Mouse (Mus musculus) ES-E14 (cell line): ENCODE results near the gene Psmd5. TPM values are rescaled to one million over a fixed set of nuclear protein-coding genes. Genes with fewer than 3 reads are reported as not detected.

Source experiments
- DNase-seq: peaks from one replicate; pipeline ENCODE4 v3.0.0-alpha.2; 2013; ENCODE audit warnings: low read depth, low spot score
- H3K27ac ChIP-seq: 2 replicates; pipeline ENCODE4 v1.5.1; 2012; ENCODE audit warnings: low read depth, mild to moderate bottlenecking, low read length, moderate library complexity, mixed read lengths; ENCODE audit not compliant: poor library complexity, insufficient read depth, severe bottlenecking
- H3K36me3 ChIP-seq: 2 replicates; pipeline ENCODE4 v1.6.1; 2012; ENCODE audit warnings: mild to moderate bottlenecking, low read length, moderate library complexity, mixed read lengths; ENCODE audit not compliant: control insufficient read depth, poor library complexity, insufficient read depth, severe bottlenecking
- H3K4me1 ChIP-seq, 2 experiments: fragments of 150-350 bp in 1 of 2; sonication (generic) in 1 of 2; 2 replicates each; pipeline ENCODE4 v1.6.1; 2012; ENCODE audit warnings: low read length in 2 of 2, mild to moderate bottlenecking in 1 of 2, mixed read lengths in 1 of 2; ENCODE audit not compliant: control insufficient read depth in 2 of 2, insufficient read depth in 2 of 2, poor library complexity in 1 of 2
- H3K4me3 ChIP-seq, 2 experiments: fragments of 150-350 bp in 1 of 2; sonication (generic) in 1 of 2; 2 replicates each; pipeline ENCODE4 v1.5.1; 2012; ENCODE audit warnings: low read length in 2 of 2, low read depth in 1 of 2, mild to moderate bottlenecking in 1 of 2, mixed read lengths in 1 of 2; ENCODE audit not compliant: insufficient read depth in 1 of 2, poor library complexity in 1 of 2, severe bottlenecking in 1 of 2
- H3K9ac ChIP-seq: 2 replicates; pipeline ENCODE4 v1.6.1; 2012; ENCODE audit warnings: low read depth, mild to moderate bottlenecking, low read length, mixed read lengths; ENCODE audit not compliant: poor library complexity, insufficient read depth, severe bottlenecking
- H3K9me3 ChIP-seq: fragments of 150-350 bp; sonication (generic); 2 replicates; pipeline ENCODE4 v1.6.1; 2012; ENCODE audit warnings: low read depth, mild to moderate bottlenecking, low read length; ENCODE audit not compliant: control insufficient read depth, insufficient read depth
- CHD2 ChIP-seq: IDR thresholded peaks from 2 replicates; pipeline ENCODE4 v1.6.1; 2014; ENCODE audit warnings: mild to moderate bottlenecking, low read depth, low read length, inconsistent platforms
- HCFC1 ChIP-seq: IDR thresholded peaks from 2 replicates; pipeline ENCODE4 v1.6.1; 2012; ENCODE audit warnings: low read length, inconsistent platforms, borderline replicate concordance; ENCODE audit not compliant: insufficient read depth
- MAFK ChIP-seq: IDR thresholded peaks from 2 replicates; pipeline ENCODE4 v1.6.1; 2014; ENCODE audit warnings: mild to moderate bottlenecking, low read depth, low read length, inconsistent platforms; ENCODE audit not compliant: insufficient read depth
- ZC3H11A ChIP-seq: IDR thresholded peaks from 2 replicates; pipeline ENCODE4 v1.6.1; 2012; ENCODE audit warnings: low read depth, mild to moderate bottlenecking, inconsistent platforms, low read length, borderline replicate concordance
- ZNF384 ChIP-seq: IDR thresholded peaks from 2 replicates; pipeline ENCODE4 v1.6.1; 2012; ENCODE audit warnings: low read depth, low read length, inconsistent platforms
- in situ Hi-C, 2 experiments: fragments of 600-800 bp; cut with MboI; formaldehyde crosslinking; loops; one replicate each; pipeline ENCODE4 v1.15.1; 2025; ENCODE audit warnings: low sequenced_read_pairs in 2 of 2, inconsistent platforms in 1 of 2; ENCODE audit not compliant: unreplicated experiment in 2 of 2
- total RNA-seq: library from RNA; depleted of rRNA; stranded (reverse); fragments of 300-350 nt; gene quantifications from 2 replicates; pipeline ENCODE4 v1.2.3, GENCODE M21; 2012

Gene Psmd5
- total RNA-seq, 1 experiment: 50.6 TPM

DNA sequence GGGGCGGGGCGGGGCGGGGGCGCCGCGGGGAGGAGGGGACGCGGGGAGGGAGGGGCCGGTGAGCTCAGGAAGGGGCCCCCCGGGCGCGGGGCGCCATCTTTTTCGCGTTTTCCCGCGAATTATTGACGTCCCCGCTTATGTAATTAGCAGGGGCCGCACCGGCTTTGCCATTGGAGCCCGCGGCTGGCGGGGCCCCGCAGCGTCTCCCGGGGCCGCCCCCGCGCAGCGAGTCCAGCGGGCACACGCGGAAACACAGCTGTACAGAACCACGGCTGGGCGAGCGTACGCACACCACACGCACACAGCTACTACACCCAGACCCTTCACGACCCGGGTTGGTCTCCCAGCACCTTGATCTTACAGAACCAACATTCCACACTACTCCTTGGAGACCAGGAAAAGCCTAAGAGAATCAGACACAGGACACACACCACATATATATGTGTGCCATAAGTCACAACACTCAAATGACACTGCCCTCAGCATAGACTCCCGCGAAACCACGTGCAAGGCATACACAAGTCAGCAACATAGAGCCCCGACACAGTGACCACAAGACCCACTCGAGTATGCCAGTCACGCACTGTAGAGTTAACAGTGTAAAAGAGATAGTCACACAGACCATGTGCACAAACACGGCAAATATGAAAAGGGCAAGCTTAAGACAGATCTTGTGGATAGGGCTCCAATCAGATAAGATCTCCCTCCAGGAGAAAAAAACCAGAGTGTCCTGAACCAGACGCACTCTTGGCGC is 39.5 kb upstream of the Psmd5 start:
- Histone ChIP-seq H3K9me3 (no peaks in the 10 kb centered on the region), H3K4me1 (peaks cover 4 to 12% of the 10 kb centered on the region in 2 experiments; a peak in 3 of 4 replicates), H3K9ac (peak overlapping the region; percentile 74), H3K4me3 (peak overlapping the region; percentile 83), H3K36me3 (no peaks in the 10 kb centered on the region), H3K27ac (no peak overlapping the region)
- TF ChIP-seq CHD2: no peak
- TF ChIP-seq ZC3H11A: no peak
- no peak for DNase-seq
- in situ Hi-C loops: no loop called here

DNA sequence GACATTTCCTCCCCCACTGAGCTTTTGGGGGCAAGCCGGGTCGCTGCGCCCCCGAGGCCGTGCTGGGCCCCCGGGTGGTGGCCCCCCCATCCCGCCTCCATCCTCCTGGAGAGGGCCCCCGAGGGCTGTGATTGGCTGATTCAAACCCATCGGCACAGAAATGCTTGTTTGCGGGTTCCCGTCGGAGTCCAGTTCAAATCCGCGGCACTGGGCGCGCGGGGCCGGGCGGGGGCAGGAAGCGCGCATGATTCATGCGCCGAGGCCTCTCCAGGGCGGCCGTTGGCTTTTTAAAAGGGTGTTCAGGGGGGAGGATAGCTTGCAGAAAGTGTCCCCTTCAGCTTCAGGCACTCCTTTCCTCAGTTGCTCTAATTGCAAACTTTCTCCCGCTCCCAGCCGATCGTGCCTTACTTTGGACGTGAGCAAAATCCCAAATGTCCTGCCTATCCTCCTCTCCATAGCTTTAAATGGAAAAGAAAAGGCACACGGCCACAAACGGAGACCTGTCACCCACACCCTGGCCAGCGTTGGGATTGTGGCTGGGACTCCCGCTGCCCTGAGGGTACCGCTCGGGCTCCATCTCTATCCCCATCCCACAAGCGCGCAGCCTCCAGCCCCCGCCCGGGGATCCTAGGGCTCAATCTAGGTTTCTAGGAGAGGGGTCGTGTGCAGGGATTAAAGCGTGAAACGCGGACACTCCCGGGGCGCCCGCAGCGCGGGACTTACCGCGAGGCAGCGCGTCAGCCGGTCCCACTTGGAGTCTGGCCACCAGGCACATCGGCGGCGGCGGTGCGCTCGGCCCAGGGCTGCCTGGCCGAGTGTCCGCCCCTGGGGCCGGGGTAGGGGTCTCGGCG is 38.7 kb upstream of the Psmd5 start, which contains the start of gene Phf19:
Gene Phf19, minus strand, starts transcription at position 809 of the 851 bp plus-strand sequence.
- DNase-seq: no peak
- TF ChIP-seq ZC3H11A (no peak), HCFC1 (no peak)
- peak within 1 kb of the TSS; percentile 83 for H3K4me3 ChIP-seq
- peaks cover 4 to 12% of the 10 kb centered on the region in 2 experiments; a peak in 3 of 4 replicates for H3K4me1 ChIP-seq
- H3K27ac ChIP-seq: no peak within 1 kb of the TSS
- in situ Hi-C loops: no loop called here
- peak within 1 kb of the TSS; percentile 75 for H3K9ac ChIP-seq
- no peaks in the 10 kb centered on the region for H3K36me3 ChIP-seq
- H3K9me3 ChIP-seq: no peaks in the 10 kb centered on the region

GRCm38 (mm10) chr2:34912613-34913012 is 37.8 kb upstream of the Psmd5 start:
- in situ Hi-C loops: no loop called here
- Histone ChIP-seq H3K4me1 (peaks cover 4 to 12% of the 10 kb centered on the region in 2 experiments; a peak in 3 of 4 replicates), H3K9ac (peak overlapping the region; percentile 75; the same call in 1 of the 2 replicates)

DNA sequence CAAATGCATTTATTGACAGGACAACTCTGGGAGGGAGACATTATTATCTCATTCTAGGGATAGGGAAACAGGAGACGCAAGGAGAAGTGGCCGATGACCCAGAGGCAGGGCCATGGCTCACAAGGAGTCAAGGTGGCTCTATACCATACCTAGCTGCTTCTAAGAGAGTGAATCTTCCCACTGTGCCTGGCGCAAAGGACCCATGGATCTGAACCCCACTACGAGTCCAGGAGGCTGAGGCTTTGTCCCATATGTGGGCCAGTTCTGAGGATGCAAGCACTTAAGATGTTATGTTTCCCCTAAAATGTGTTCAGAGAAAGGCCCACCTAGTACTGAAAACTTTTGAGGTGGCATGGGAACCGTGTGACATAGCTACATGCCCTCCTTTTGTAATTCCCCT is 37.1 kb upstream of the Psmd5 start:
- no peak for DNase-seq
- TF ChIP-seq ZC3H11A (no peak), CHD2 (no peak), HCFC1 (no peak), ZNF384 (no peak)
- in situ Hi-C loops: no loop called here
- Histone ChIP-seq H3K27ac (no peak overlapping the region), H3K4me1 (peaks cover 4 to 12% of the 10 kb centered on the region in 2 experiments; a peak in 3 of 4 replicates), H3K9me3 (no peaks in the 10 kb centered on the region), H3K36me3 (no peaks in the 10 kb centered on the region), H3K4me3 (no peak overlapping the region), H3K9ac (no peak overlapping the region)

More at GRCm38 (mm10) chr2:34912613-34913012, 37.8 kb upstream of the Psmd5 start:
- H3K9me3 ChIP-seq: no peaks in the 10 kb centered on the region
- peak overlapping the region; percentile 83 for H3K4me3 ChIP-seq
- DNase-seq: no peak
- H3K36me3 ChIP-seq: no peaks in the 10 kb centered on the region
- H3K27ac ChIP-seq: no peak overlapping the region
- TF ChIP-seq HCFC1 (no peak), CHD2 (no peak), MAFK (no peak), ZNF384 (no peak), ZC3H11A (no peak)
